Mouse (Mus musculus) stomach, postnatal 0 days (tissue): ENCODE results near the gene Rbm12. TPM values are rescaled to one million over a fixed set of nuclear protein-coding genes. Genes with fewer than 3 reads are reported as not detected.

ENCODE experiments used
- ATAC-seq: fragments of 200-750 bp; cut with Nextera tagmentation; 2 replicates; pipeline ENCODE4 v1.8.0; 2017; ENCODE audit not compliant: low FRiP score, low TSS enrichment
- DNase-seq: peaks from one replicate; pipeline ENCODE4 v3.0.0-alpha.2; 2016; ENCODE audit warnings: low spot score
- H3K27ac ChIP-seq: fragments of 300-500 bp; sonication (generic); replicated peaks from 2 replicates; pipeline ENCODE4 v1.5.1; 2014; ENCODE audit warnings: mild to moderate bottlenecking, control low read depth
- H3K27me3 ChIP-seq: fragments of 300-500 bp; sonication (generic); 2 replicates; pipeline ENCODE4 v1.6.1; 2014; ENCODE audit warnings: low read length; ENCODE audit not compliant: control insufficient read depth, insufficient read depth
- H3K36me3 ChIP-seq: fragments of 300-500 bp; sonication (generic); 2 replicates; pipeline ENCODE4 v1.6.1; 2014; ENCODE audit warnings: low read length, mixed read lengths; ENCODE audit not compliant: control insufficient read depth, insufficient read depth
- H3K4me1 ChIP-seq: fragments of 300-500 bp; sonication (generic); replicated peaks from 2 replicates; pipeline ENCODE4 v1.6.1; 2014; ENCODE audit warnings: antibody characterized with exemption; ENCODE audit not compliant: control insufficient read depth, insufficient read depth
- H3K4me2 ChIP-seq: fragments of 300-500 bp; sonication (generic); replicated peaks from 2 replicates; pipeline ENCODE4 v1.6.1; 2014; ENCODE audit warnings: low read depth, mild to moderate bottlenecking, control low read depth, moderate library complexity
- H3K4me3 ChIP-seq: fragments of 300-500 bp; sonication (generic); 2 replicates; pipeline ENCODE4 v1.5.1; 2014; ENCODE audit warnings: low read depth, low read length, control low read depth
- H3K9ac ChIP-seq: fragments of 300-500 bp; sonication (generic); 2 replicates; pipeline ENCODE4 v1.6.1; 2014; ENCODE audit warnings: mild to moderate bottlenecking, low read length, control low read depth, mixed read lengths
- H3K9me3 ChIP-seq: fragments of 300-500 bp; sonication (generic); 2 replicates; pipeline ENCODE4 v1.6.1; 2016; ENCODE audit warnings: low read length; ENCODE audit not compliant: control insufficient read depth
- CTCF ChIP-seq: IDR thresholded peaks from 2 replicates; pipeline ENCODE4 v1.5.1; 2016; ENCODE audit warnings: antibody characterized with exemption, low read depth, mild to moderate bottlenecking, moderate library complexity
- EP300 ChIP-seq: optimal IDR thresholded peaks from 2 replicates; pipeline ENCODE3; 2016; ENCODE audit warnings: antibody characterized with exemption
- whole genome bisulfite sequencing: fragments of 180-500 bp; shearing (Covaris S2); extraction: QIAGEN DNeasy Blood & Tissue Kit; methylation state at CpG from one replicate; pipeline ENCODE4 v1.1.7; 2014; 5-methylcytosine and 5-hydroxymethylcytosine counted together
- polyA plus RNA-seq: library from polyadenylated mRNA; unstranded; fragments of >200 nt; fragmentation: Nextera tagmentation; extraction: Ambion mirVana; gene quantifications from 2 replicates; pipeline ENCODE4 v1.2.1, GENCODE M21; 2015

The Rbm12 gene
- polyA plus RNA-seq, 1 experiment from 2014 or later, result 8.0 TPM

- H3K27ac ChIP-seq, result peak within 1 kb of the TSS; percentile 67
- peak; percentile 92 for DNase-seq
- H3K9ac ChIP-seq, result peak within 1 kb of the TSS; percentile 23; the same call in 1 of the 2 replicates
- no peaks in the 10 kb centered on the region for H3K9me3 ChIP-seq
- TF ChIP-seq EP300 (no peak), CTCF (0 out of 2 replicates have a peak, but pooled peaks have one; percentile 7)
- H3K36me3 ChIP-seq, result no peaks in the 10 kb centered on the region
- H3K27me3 ChIP-seq, result no peaks in the 10 kb centered on the region
- 63% methylated on average over 9 of the region's 9 CpGs for WGBS
- no peaks in the 10 kb centered on the region for H3K4me1 ChIP-seq
- ATAC-seq, result peak; percentile 95
- H3K4me2 ChIP-seq, result peak within 1 kb of the TSS; percentile 34
- peak within 1 kb of the TSS; percentile 17; the same call in 1 of the 2 replicates for H3K4me3 ChIP-seq
These were observed 59.0 kb downstream of the Rbm12 start, which contains the start of gene Fer1l4 for GRCm38 (mm10) chr2:156052816-156053215. Fer1l4 (minus strand) TSS chr2:156052947.

GRCm38 (mm10) chr2:156047929-156048328 lies 63.8 kb downstream of the Rbm12 start:
- Histone ChIP-seq H3K9me3 (no peaks in the 10 kb centered on the region), H3K36me3 (no peaks in the 10 kb centered on the region), H3K9ac (no peak overlapping the region), H3K4me1 (no peaks in the 10 kb centered on the region), H3K27ac (peak overlapping the region; percentile 18; the same call in 1 of the 2 replicates), H3K27me3 (no peaks in the 10 kb centered on the region), H3K4me2 (peak overlapping the region; percentile 36), H3K4me3 (0 out of 2 replicates have a peak overlapping the region, but pooled peaks have one; percentile 10)
- WGBS, result 8% methylated on average over 19 of the region's 19 CpGs
- no peak for TF ChIP-seq CTCF
- TF ChIP-seq EP300, result no peak
- ATAC-seq (peak; percentile 44; the same call in 1 of the 2 replicates), DNase-seq (peak; percentile 67)

GRCm38 (mm10) chr2:156042903-156043302 lies 68.9 kb downstream of the Rbm12 start:
- no peak for ATAC-seq

More at GRCm38 (mm10) chr2:156042903-156043302, 68.9 kb downstream of the Rbm12 start:
- no peak for DNase-seq
- H3K4me1 ChIP-seq, result no peaks in the 10 kb centered on the region
- H3K9me3 ChIP-seq, result no peaks in the 10 kb centered on the region
- TF ChIP-seq EP300 (no peak), CTCF (no peak)
- no peak overlapping the region for H3K4me3 ChIP-seq
- WGBS, result 80% methylated on average over 8 of the region's 8 CpGs
- H3K27ac ChIP-seq, result no peak overlapping the region
- H3K27me3 ChIP-seq, result no peaks in the 10 kb centered on the region
- H3K9ac ChIP-seq, result no peak overlapping the region
- H3K36me3 ChIP-seq, result no peaks in the 10 kb centered on the region
- no peak overlapping the region for H3K4me2 ChIP-seq

Other genes starting within 250 kb of the Rbm12 start
- gene Uqcc1, start 181.7 kb downstream of the Rbm12 start, polyA plus RNA-seq, result 41.9 and 46.4 TPM in 2 replicates
- gene Gm15557, start 171.2 kb downstream of the Rbm12 start, polyA plus RNA-seq, result not detected in 2 replicates
- 1.6 and 1.8 TPM in 2 replicates for gene Gdf5, start 166.6 kb downstream of the Rbm12 start, polyA plus RNA-seq
- 4.0 and 4.6 TPM in 2 replicates for gene Cep250, start 155.5 kb downstream of the Rbm12 start, polyA plus RNA-seq
- gene 6430550D23Rik, start 104.0 kb downstream of the Rbm12 start, polyA plus RNA-seq, result 0.65 and 0.76 TPM in 2 replicates
- gene Ergic3, start 103.9 kb downstream of the Rbm12 start, polyA plus RNA-seq, result 138 and 144 TPM in 2 replicates
- 10.1 and 11.7 TPM in 2 replicates for gene Fer1l4, start 59.0 kb downstream of the Rbm12 start, polyA plus RNA-seq
- gene Spag4, start 46.8 kb downstream of the Rbm12 start, polyA plus RNA-seq, result 2.7 and 3.0 TPM in 2 replicates
- 24.7 and 27.2 TPM in 2 replicates for gene Cpne1, start within 50 bp of the Rbm12 start, polyA plus RNA-seq
- gene Gm28036, start 15.1 kb upstream of the Rbm12 start, polyA plus RNA-seq, result 4.3 and 5.1 TPM in 2 replicates
- gene Romo1, start 32.1 kb upstream of the Rbm12 start, polyA plus RNA-seq, result 378 and 415 TPM in 2 replicates
- gene Nfs1, start 32.2 kb upstream of the Rbm12 start, polyA plus RNA-seq, result 40.3 and 43.5 TPM in 2 replicates
- gene Rbm39, start 68.3 kb upstream of the Rbm12 start, polyA plus RNA-seq, result 335 and 349 TPM in 2 replicates
- gene Phf20, start 84.5 kb upstream of the Rbm12 start, polyA plus RNA-seq, result 28.4 and 29.3 TPM in 2 replicates
- gene Cnbd2, start 200.3 kb upstream of the Rbm12 start, polyA plus RNA-seq, result 6.1 and 6.3 TPM in 2 replicates
- 116 TPM in 2 replicates for gene Scand1, start 200.7 kb upstream of the Rbm12 start, polyA plus RNA-seq